Mouse (Mus musculus) midbrain, postnatal 0 days (tissue): ENCODE data around the gene Fkbp9. TPM values are rescaled to one million over a fixed set of nuclear protein-coding genes. Genes with fewer than 3 reads are reported as not detected.

Experiments used
- ATAC-seq: fragments of 200-750 bp; cut with Nextera tagmentation; 2 replicates; pipeline ENCODE4 v1.8.0; 2017; ENCODE audit warnings: moderate number of reproducible peaks, mild to moderate bottlenecking, moderate TSS enrichment, moderate library complexity; ENCODE audit not compliant: low FRiP score
- DNase-seq: peaks from one replicate; pipeline ENCODE4 v3.0.0-alpha.2; 2015; ENCODE audit warnings: low spot score
- H3K27ac ChIP-seq: fragments of 300-500 bp; sonication (generic); 2 replicates; pipeline ENCODE4 v1.5.1; 2014; ENCODE audit warnings: low read depth, mild to moderate bottlenecking, low read length, mixed read lengths
- H3K27me3 ChIP-seq: fragments of 300-500 bp; sonication (generic); 2 replicates; pipeline ENCODE4 v1.6.1; 2014; ENCODE audit warnings: low read length, control low read depth, mixed read lengths; ENCODE audit not compliant: insufficient read depth
- H3K36me3 ChIP-seq: fragments of 300-500 bp; sonication (generic); 2 replicates; pipeline ENCODE4 v1.6.1; 2014; ENCODE audit warnings: low read length, control low read depth, mixed read lengths; ENCODE audit not compliant: insufficient read depth
- H3K4me1 ChIP-seq: fragments of 300-500 bp; sonication (generic); 2 replicates; pipeline ENCODE4 v1.6.1; 2014; ENCODE audit warnings: mild to moderate bottlenecking, control low read depth, antibody characterized with exemption, low read length, mixed read lengths; ENCODE audit not compliant: insufficient read depth
- H3K4me2 ChIP-seq: fragments of 300-500 bp; sonication (generic); 2 replicates; pipeline ENCODE4 v1.6.1; 2014; ENCODE audit warnings: low read depth, mild to moderate bottlenecking, low read length, mixed read lengths; ENCODE audit not compliant: poor library complexity, severe bottlenecking
- H3K4me3 ChIP-seq: fragments of 300-500 bp; sonication (generic); 2 replicates; pipeline ENCODE4 v1.5.1; 2014; ENCODE audit warnings: low read depth, mild to moderate bottlenecking, low read length, moderate library complexity
- H3K9ac ChIP-seq: fragments of 300-500 bp; sonication (generic); replicated peaks from 2 replicates; pipeline ENCODE4 v1.6.1; 2014; ENCODE audit warnings: mild to moderate bottlenecking, low read length, moderate library complexity, mixed read lengths; ENCODE audit not compliant: poor library complexity, severe bottlenecking
- H3K9me3 ChIP-seq: fragments of 300-500 bp; sonication (generic); 2 replicates; pipeline ENCODE4 v1.6.1; 2016; ENCODE audit warnings: low read length, control low read depth
- CTCF ChIP-seq: IDR thresholded peaks from 2 replicates; pipeline ENCODE4 v1.5.1; 2016; ENCODE audit warnings: antibody characterized with exemption, mild to moderate bottlenecking
- WGBS: fragments of 180-500 bp; shearing (Covaris S2); extraction: QIAGEN DNeasy Blood & Tissue Kit; methylation state at CpG from one replicate; pipeline ENCODE4 v1.1.7; 2014; 5-methylcytosine and 5-hydroxymethylcytosine counted together
- polyA plus RNA-seq: library from polyadenylated mRNA; unstranded; fragments of >200 nt; fragmentation: Nextera tagmentation; extraction: Ambion mirVana; gene quantifications from 2 replicates; pipeline ENCODE4 v1.2.1, GENCODE M21; 2015
- total RNA-seq: library from RNA; depleted of rRNA; stranded (reverse); fragments of >200 nt; gene quantifications from 2 replicates; pipeline ENCODE4 v1.2.3, GENCODE M21; 2014

Fkbp9 gene
- total and polyA plus RNA-seq, 2 experiments from 2014 or later: 31.9 to 46.5 TPM

GRCm38 (mm10) chr6:56868565-56868964, 36.7 kb downstream of the Fkbp9 start:
- Histone ChIP-seq H3K4me3 (no peak overlapping the region), H3K27me3 (no peaks in the 10 kb centered on the region), H3K27ac (no peak overlapping the region), H3K9me3 (no peaks in the 10 kb centered on the region), H3K36me3 (no peaks in the 10 kb centered on the region), H3K4me1 (no peaks in the 10 kb centered on the region), H3K9ac (no peak overlapping the region), H3K4me2 (no peak overlapping the region)
- ATAC-seq (no peak), DNase-seq (no peak)
- TF ChIP-seq CTCF: no peak
- WGBS: 78% methylated on average over 8 of the region's 8 CpGs

DNA sequence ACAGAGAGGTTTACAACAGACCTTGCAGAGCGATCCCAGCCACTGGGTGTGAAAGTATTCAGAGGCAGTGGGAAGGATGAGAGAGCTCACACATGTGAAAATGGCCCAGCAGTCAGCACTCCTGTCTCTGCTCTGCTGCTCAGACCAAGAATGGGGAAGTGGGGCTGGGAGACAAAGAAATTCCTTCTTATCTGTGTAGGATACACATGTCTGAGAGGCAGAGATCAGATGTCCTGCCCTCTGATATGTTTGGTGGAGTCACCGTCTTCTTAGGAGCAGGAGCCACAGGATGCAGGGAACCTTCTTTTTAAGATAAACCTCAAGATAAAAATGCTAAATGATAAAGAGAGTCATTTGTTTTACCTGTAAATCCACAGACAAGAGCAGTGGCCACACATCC, 38.2 kb downstream of the Fkbp9 start:
- ATAC-seq (no peak), DNase-seq (no peak)
- Histone ChIP-seq H3K27ac (no peak overlapping the region), H3K4me2 (no peak overlapping the region), H3K4me3 (no peak overlapping the region), H3K27me3 (no peaks in the 10 kb centered on the region), H3K9me3 (no peaks in the 10 kb centered on the region), H3K36me3 (no peaks in the 10 kb centered on the region), H3K9ac (no peak overlapping the region), H3K4me1 (no peaks in the 10 kb centered on the region)
- no peak for TF ChIP-seq CTCF
- 90% methylated on average over 2 of the region's 2 CpGs for WGBS

GRCm38 (mm10) chr6:56876870-56877269, 45.0 kb downstream of the Fkbp9 start:
- Histone ChIP-seq H3K9me3 (no peaks in the 10 kb centered on the region), H3K4me1 (no peaks in the 10 kb centered on the region), H3K36me3 (peaks cover 13% of the 10 kb centered on the region), H3K4me3 (no peak overlapping the region), H3K9ac (no peak overlapping the region), H3K4me2 (no peak overlapping the region), H3K27me3 (no peaks in the 10 kb centered on the region), H3K27ac (no peak overlapping the region)
- WGBS: 95% methylated on average over 4 of the region's 4 CpGs
- DNase-seq (no peak), ATAC-seq (no peak)
- TF ChIP-seq CTCF: no peak

GRCm38 (mm10) chr6:56877985-56878384, 46.1 kb downstream of the Fkbp9 start:
- TF ChIP-seq CTCF: peak; percentile 23; the same call in 1 of the 2 replicates
- no peaks in the 10 kb centered on the region for H3K27me3 ChIP-seq
- H3K9me3 ChIP-seq: no peaks in the 10 kb centered on the region
- DNase-seq (no peak), ATAC-seq (no peak)
- no peak overlapping the region for H3K9ac ChIP-seq
- H3K4me3 ChIP-seq: no peak overlapping the region
- H3K4me1 ChIP-seq: no peaks in the 10 kb centered on the region
- H3K4me2 ChIP-seq: no peak overlapping the region
- H3K36me3 ChIP-seq: peaks cover 18% of the 10 kb centered on the region
- 93% methylated on average over 8 of the region's 8 CpGs for WGBS
- no peak overlapping the region for H3K27ac ChIP-seq

- no peak overlapping the region for H3K27ac ChIP-seq
- no peaks in the 10 kb centered on the region for H3K27me3 ChIP-seq
- no peak for TF ChIP-seq CTCF
- H3K4me2 ChIP-seq: no peak overlapping the region
- no peak overlapping the region for H3K4me3 ChIP-seq
- WGBS: 72% methylated on average over 1 of the region's 1 CpGs
- ATAC-seq: peak; percentile 18; the same call in 1 of the 2 replicates
- no peaks in the 10 kb centered on the region for H3K9me3 ChIP-seq
- no peak for DNase-seq
- H3K9ac ChIP-seq: no peak overlapping the region
- no peaks in the 10 kb centered on the region for H3K4me1 ChIP-seq
- peaks cover 26% of the 10 kb centered on the region for H3K36me3 ChIP-seq
Observed at GRCm38 (mm10) chr6:56879352-56879955, 47.6 kb downstream of the Fkbp9 start.

DNA sequence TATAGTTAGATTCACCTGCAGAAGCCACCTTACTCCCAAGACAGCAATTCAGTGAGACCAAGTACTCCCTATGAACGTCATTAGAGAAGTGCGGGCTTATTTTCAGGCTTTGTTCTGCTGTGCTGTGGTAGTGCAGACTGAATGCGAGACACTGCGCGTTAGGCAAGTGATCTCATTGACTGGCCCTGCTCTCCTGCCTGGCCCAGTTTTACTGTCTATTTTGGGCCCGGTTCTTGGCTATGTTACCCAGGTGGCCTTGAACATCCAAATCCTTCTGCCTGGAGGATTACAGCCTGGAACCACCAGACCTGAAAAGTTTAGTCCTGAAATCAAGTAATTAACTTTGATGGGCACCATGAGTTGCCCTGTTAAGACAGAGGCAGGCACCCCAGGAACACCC, 56.7 kb downstream of the Fkbp9 start:
- H3K9me3 ChIP-seq: no peaks in the 10 kb centered on the region
- no peaks in the 10 kb centered on the region for H3K27me3 ChIP-seq
- H3K4me3 ChIP-seq: no peak overlapping the region
- H3K4me2 ChIP-seq: no peak overlapping the region
- DNase-seq (no peak), ATAC-seq (no peak)
- peaks cover 41% of the 10 kb centered on the region for H3K36me3 ChIP-seq
- 95% methylated on average over 6 of the region's 6 CpGs for WGBS
- H3K4me1 ChIP-seq: no peaks in the 10 kb centered on the region
- no peak overlapping the region for H3K27ac ChIP-seq
- no peak for TF ChIP-seq CTCF
- H3K9ac ChIP-seq: no peak overlapping the region
